Mouse (Mus musculus) CH12.LX (cell line): ENCODE results near the gene Olfr830. TPM values are rescaled to one million over a fixed set of nuclear protein-coding genes. Genes with fewer than 3 reads are reported as not detected.
"Not testable (repeated sequence)": the region's sequence is repeated elsewhere in the genome, so short reads cannot be mapped to it uniquely, and the experiment has no call there.

Source experiments
- DNase-seq: peaks from one replicate; pipeline ENCODE4 v3.0.0-alpha.2; 2013; ENCODE audit errors: extremely low read depth
- H3K27ac ChIP-seq: 2 replicates; pipeline ENCODE4 v1.5.1; 2012; ENCODE audit warnings: low read depth, mild to moderate bottlenecking, control low read depth, moderate library complexity; ENCODE audit not compliant: insufficient read depth
- H3K27me3 ChIP-seq: replicated peaks from 2 replicates; pipeline ENCODE3; 2012; ENCODE audit warnings: inconsistent platforms
- H3K36me3 ChIP-seq, 2 experiments: replicated peaks in 1 of 2; 2 replicates each; pipeline versions ENCODE3 to v1.6.1; 2012; ENCODE audit warnings: inconsistent platforms in 1 of 2, low read length in 1 of 2, mild to moderate bottlenecking in 1 of 2, mixed read lengths in 1 of 2, moderate library complexity in 1 of 2; ENCODE audit not compliant: control insufficient read depth in 1 of 2, insufficient read depth in 1 of 2
- H3K4me1 ChIP-seq, 2 experiments: 2 replicates each; pipeline ENCODE4 v1.6.1; 2012; ENCODE audit warnings: inconsistent platforms in 1 of 2, moderate library complexity in 1 of 2; ENCODE audit not compliant: insufficient read depth in 2 of 2, control insufficient read depth in 1 of 2
- H3K4me2 ChIP-seq: 2 replicates; pipeline ENCODE4 v1.6.1; 2012; ENCODE audit warnings: low read depth, mild to moderate bottlenecking, control low read depth; ENCODE audit not compliant: poor library complexity, insufficient read depth, severe bottlenecking
- H3K4me3 ChIP-seq, 3 experiments: fragments of 150-350 bp in 1 of 3; sonication (generic) in 1 of 3; replicated peaks in 1 of 3; 2 replicates each; pipeline versions ENCODE3 to v1.5.1; 2011 to 2012; ENCODE audit warnings: low read depth in 2 of 3, low read length in 2 of 3, mild to moderate bottlenecking in 2 of 3, moderate library complexity in 2 of 3, control low read depth in 1 of 3, improper control_type of control experiment in 1 of 3, inconsistent platforms in 1 of 3, mixed read lengths in 1 of 3; ENCODE audit not compliant: poor library complexity in 1 of 3
- H3K79me2 ChIP-seq: replicated peaks from 2 replicates; pipeline ENCODE4 v1.6.1; 2012; ENCODE audit warnings: mild to moderate bottlenecking, moderate library complexity; ENCODE audit not compliant: control insufficient read depth, poor library complexity, insufficient read depth, severe bottlenecking; ENCODE audit errors: extremely low read depth
- H3K9ac ChIP-seq: 2 replicates; pipeline ENCODE4 v1.6.1; 2012; ENCODE audit warnings: low read depth, mild to moderate bottlenecking, control low read depth, moderate library complexity; ENCODE audit not compliant: insufficient read depth
- H3K9me3 ChIP-seq: replicated peaks from 2 replicates; pipeline ENCODE3; 2012; ENCODE audit warnings: low read length, inconsistent platforms, mixed read lengths
- BHLHE40 ChIP-seq: IDR thresholded peaks from 2 replicates; pipeline ENCODE4 v1.6.1; 2011; ENCODE audit warnings: mild to moderate bottlenecking, low read depth, low read length, improper control_type of control experiment
- CHD1 ChIP-seq: IDR thresholded peaks from 2 replicates; pipeline ENCODE4 v1.6.1; 2012; ENCODE audit warnings: low read depth, low read length, improper control_type of control experiment, inconsistent platforms
- CHD2 ChIP-seq: IDR thresholded peaks from 2 replicates; pipeline ENCODE4 v1.6.1; 2011; ENCODE audit warnings: low read length, improper control_type of control experiment
- ELF1 ChIP-seq: IDR thresholded peaks from 2 replicates; pipeline ENCODE4 v1.6.1; 2014; ENCODE audit warnings: low read depth, mild to moderate bottlenecking, inconsistent platforms, low read length, improper control_type of control experiment
- EP300 ChIP-seq: IDR thresholded peaks from 2 replicates; pipeline ENCODE4 v1.6.1; 2011; ENCODE audit warnings: low read length, improper control_type of control experiment
- ETS1 ChIP-seq: conservative IDR thresholded peaks from 2 replicates; pipeline ENCODE4 v1.6.1; 2012; ENCODE audit warnings: low read depth, mild to moderate bottlenecking, inconsistent platforms, low read length, improper control_type of control experiment, moderate library complexity
- MAFK ChIP-seq: IDR thresholded peaks from 2 replicates; pipeline ENCODE4 v1.6.1; 2011; ENCODE audit warnings: low read length, improper control_type of control experiment; ENCODE audit not compliant: insufficient replicate concordance
- MAX ChIP-seq: IDR thresholded peaks from 2 replicates; pipeline ENCODE4 v1.6.1; 2011; ENCODE audit warnings: low read length, improper control_type of control experiment
- MXI1 ChIP-seq: IDR thresholded peaks from 2 replicates; pipeline ENCODE4 v1.6.1; 2011; ENCODE audit warnings: mild to moderate bottlenecking, low read depth, low read length, improper control_type of control experiment
- MYC ChIP-seq: IDR thresholded peaks from 2 replicates; pipeline ENCODE4 v1.6.1; 2011; ENCODE audit warnings: low read depth, mild to moderate bottlenecking, improper control_type of control experiment, low read length
- NELFE ChIP-seq: IDR thresholded peaks from 2 replicates; pipeline ENCODE4 v1.6.1; 2011; ENCODE audit warnings: low read depth, low read length, improper control_type of control experiment
- NRF1 ChIP-seq: IDR thresholded peaks from 2 replicates; pipeline ENCODE4 v1.6.1; 2014; ENCODE audit warnings: low read depth, mild to moderate bottlenecking, inconsistent platforms, low read length, improper control_type of control experiment, moderate library complexity
- PAX5 ChIP-seq: IDR thresholded peaks from 2 replicates; pipeline ENCODE4 v1.6.1; 2012; ENCODE audit warnings: low read length, inconsistent platforms, mixed read lengths
- POLR2A ChIP-seq: IDR thresholded peaks from 2 replicates; pipeline ENCODE4 v1.6.1; 2011; ENCODE audit warnings: low read depth, mild to moderate bottlenecking, improper control_type of control experiment, low read length
- POLR2AphosphoS2 ChIP-seq: IDR thresholded peaks from 2 replicates; pipeline ENCODE4 v1.6.1; 2011; ENCODE audit warnings: low read depth, low read length, improper control_type of control experiment
- RAD21 ChIP-seq: IDR thresholded peaks from 2 replicates; pipeline ENCODE4 v1.6.1; 2011; ENCODE audit warnings: low read depth, mild to moderate bottlenecking, low read length, improper control_type of control experiment, moderate library complexity
- RCOR1 ChIP-seq: conservative IDR thresholded peaks from 2 replicates; pipeline ENCODE4 v1.6.1; 2012; ENCODE audit warnings: low read depth, mild to moderate bottlenecking, inconsistent platforms, low read length, improper control_type of control experiment
- SMC3 ChIP-seq: IDR thresholded peaks from 2 replicates; pipeline ENCODE4 v1.6.1; 2011; ENCODE audit warnings: low read depth, low read length, improper control_type of control experiment
- TBP ChIP-seq: conservative IDR thresholded peaks from 2 replicates; pipeline ENCODE4 v1.6.1; 2011; ENCODE audit warnings: low read depth, low read length, improper control_type of control experiment
- TCF12 ChIP-seq: IDR thresholded peaks from 2 replicates; pipeline ENCODE4 v1.6.1; 2014; ENCODE audit warnings: low read depth, mild to moderate bottlenecking, inconsistent platforms, low read length, improper control_type of control experiment
- ZC3H11A ChIP-seq: IDR thresholded peaks from 2 replicates; pipeline ENCODE4 v1.6.1; 2012; ENCODE audit warnings: low read depth, mild to moderate bottlenecking, inconsistent platforms, low read length, improper control_type of control experiment
- ZKSCAN1 ChIP-seq: IDR thresholded peaks from 2 replicates; pipeline ENCODE4 v1.6.1; 2012; ENCODE audit warnings: low read depth, inconsistent platforms, low read length, improper control_type of control experiment, borderline replicate concordance
- ZMIZ1 ChIP-seq: IDR thresholded peaks from 2 replicates; pipeline ENCODE4 v1.6.1; 2012; ENCODE audit warnings: low read depth, mild to moderate bottlenecking, inconsistent platforms, low read length, improper control_type of control experiment
- ZNF384 ChIP-seq: IDR thresholded peaks from 2 replicates; pipeline ENCODE4 v1.6.1; 2012; ENCODE audit warnings: low read depth, low read length, improper control_type of control experiment, inconsistent platforms
- dilution Hi-C: fragments of 300-500 bp; cut with MboI; formaldehyde crosslinking; loops from 2 replicates; pipeline ENCODE4 v1.14.3; 2020; ENCODE audit warnings: low sequenced_read_pairs; ENCODE audit not compliant: extremely low pct_unique_long_range_greater_than_20kb, extremely low pct_ligation_motif_present
- in situ Hi-C: fragments of 300-500 bp; cut with MboI; formaldehyde crosslinking; loops from 3 replicates; pipeline ENCODE4 v1.14.3; 2019; ENCODE audit warnings: low sequenced_read_pairs, low pct_ligation_motif_present, low pct_unique_long_range_greater_than_20kb, mixed read lengths
- polyA plus RNA-seq: library from polyadenylated mRNA; unstranded; fragments of >175 nt; gene quantifications from 2 replicates; pipeline ENCODE4 v1.2.1, GENCODE M21; 2012; ENCODE audit warnings: low read depth; ENCODE audit not compliant: insufficient read length
- total RNA-seq, 2 experiments: library from RNA; depleted of rRNA; stranded (reverse); fragments of 300-350 nt in 1 of 2; fragments of >200 nt in 1 of 2; gene quantifications; 2 replicates each; pipeline ENCODE4 v1.2.3; 2012 to 2014

Olfr830 gene
- not detected in 2 replicates for total RNA-seq (2012; rRNA removed)
- total RNA-seq (2014; rRNA removed) = not detected in 2 replicates
- not detected in 2 replicates for polyA plus RNA-seq

DNA sequence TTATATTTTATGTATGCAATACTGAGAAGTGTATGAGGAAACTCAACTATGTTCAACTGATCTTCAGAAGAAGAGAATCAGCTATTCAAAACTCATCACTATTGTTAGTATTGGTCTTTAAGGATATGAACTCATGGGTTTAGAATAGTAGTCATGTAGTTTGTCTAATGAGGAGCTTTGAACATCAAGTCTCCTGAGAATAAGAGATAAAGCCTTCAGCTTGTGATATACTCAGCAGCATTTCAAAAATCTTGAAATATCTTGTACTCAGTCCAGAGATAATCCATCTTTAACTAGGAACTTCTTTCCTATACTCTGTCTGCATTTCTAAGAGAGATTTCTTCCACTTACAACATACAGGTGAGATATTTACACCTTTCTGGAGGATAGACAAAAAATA is at the start of gene Olfr830:
Gene Olfr830, plus strand, starts transcription at position 301 of the 400 bp plus-strand sequence.
- in situ Hi-C loops (no loop called here), dilution Hi-C loops (no loop called here)
- Histone ChIP-seq H3K27me3 (no peaks in the 10 kb centered on the region), H3K79me2 (no peaks in the 10 kb centered on the region), H3K4me3 (no peak within 1 kb of the TSS), H3K27ac (no peak within 1 kb of the TSS), H3K4me1 (no peaks in the 10 kb centered on the region), H3K9me3 (no peaks in the 10 kb centered on the region), H3K4me2 (no peak within 1 kb of the TSS), H3K36me3 (no peaks in the 10 kb centered on the region), H3K9ac (no peak within 1 kb of the TSS)
- no peak for DNase-seq
- TF ChIP-seq EP300 (no peak), TCF12 (no peak), BHLHE40 (no peak), PAX5 (no peak), ZKSCAN1 (no peak), ZMIZ1 (no peak), POLR2AphosphoS2 (no peak), ETS1 (no peak), MAFK (no peak), CHD1 (no peak), NELFE (no peak), TBP (no peak), MYC (no peak), ZC3H11A (no peak), MXI1 (no peak), MAX (no peak), RCOR1 (no peak)

DNA sequence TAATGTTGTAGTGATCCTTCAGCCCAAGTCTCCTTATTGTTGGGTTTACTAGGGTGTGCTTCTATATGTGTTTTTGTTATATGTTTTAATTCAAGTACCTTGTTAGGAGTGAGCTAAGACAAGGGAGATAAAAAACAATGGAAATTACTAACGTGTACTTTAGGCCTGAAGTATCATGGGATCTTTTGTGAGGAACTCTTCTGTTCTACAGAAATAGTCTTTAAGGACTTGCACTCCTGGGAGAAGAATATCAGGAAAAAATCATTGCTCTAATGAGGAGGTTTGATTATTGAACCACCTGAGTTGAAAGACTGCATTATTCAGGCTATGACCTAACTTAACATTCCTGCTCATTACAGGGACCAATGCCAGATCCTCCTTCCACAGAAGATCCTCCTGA is 19.9 kb upstream of the Olfr830 start, which contains the start of gene Olfr829:
Gene Olfr829, plus strand, starts transcription at position 301 of the 400 bp plus-strand sequence.
- H3K4me3 ChIP-seq = no peak within 1 kb of the TSS
- no peaks in the 10 kb centered on the region for H3K27me3 ChIP-seq
- no peaks in the 10 kb centered on the region for H3K4me1 ChIP-seq
- H3K79me2 ChIP-seq = no peaks in the 10 kb centered on the region
- no peak for DNase-seq
- TF ChIP-seq ELF1 (no peak), CHD2 (no peak), NRF1 (no peak), ZKSCAN1 (no peak), NELFE (no peak), ZNF384 (no peak), MYC (no peak), ZC3H11A (no peak), RAD21 (no peak), SMC3 (no peak), POLR2A (no peak)
- no peaks in the 10 kb centered on the region for H3K36me3 ChIP-seq
- H3K9me3 ChIP-seq = no peaks in the 10 kb centered on the region
- dilution Hi-C loops = no loop called here
- in situ Hi-C loops = no loop called here
- H3K27ac ChIP-seq = no peak within 1 kb of the TSS
- no peak within 1 kb of the TSS for H3K9ac ChIP-seq
- H3K4me2 ChIP-seq = no peak within 1 kb of the TSS

GRCm38 (mm10) chr9:18907699-18908098 is 33.2 kb downstream of the Olfr830 start:
- H3K4me2 ChIP-seq, DNase-seq, in situ Hi-C loops, H3K79me2 ChIP-seq, dilution Hi-C loops, H3K27me3 ChIP-seq, H3K9ac ChIP-seq, H3K36me3 ChIP-seq, H3K27ac ChIP-seq, H3K9me3 ChIP-seq, H3K4me1 ChIP-seq, H3K4me3 ChIP-seq: not testable (repeated sequence)
